Mouse (Mus musculus): ENCODE measurements at regions not wholly inside any gene's neighbourhood (a gene's known extent, or its start where the extent isn't known, plus 50 kb on each side); places are given as distances from the start of the nearest gene placed in this dataset.
A peak's percentile ranks its signal among the peaks of the same experiment; 100 is the strongest.

DNA sequence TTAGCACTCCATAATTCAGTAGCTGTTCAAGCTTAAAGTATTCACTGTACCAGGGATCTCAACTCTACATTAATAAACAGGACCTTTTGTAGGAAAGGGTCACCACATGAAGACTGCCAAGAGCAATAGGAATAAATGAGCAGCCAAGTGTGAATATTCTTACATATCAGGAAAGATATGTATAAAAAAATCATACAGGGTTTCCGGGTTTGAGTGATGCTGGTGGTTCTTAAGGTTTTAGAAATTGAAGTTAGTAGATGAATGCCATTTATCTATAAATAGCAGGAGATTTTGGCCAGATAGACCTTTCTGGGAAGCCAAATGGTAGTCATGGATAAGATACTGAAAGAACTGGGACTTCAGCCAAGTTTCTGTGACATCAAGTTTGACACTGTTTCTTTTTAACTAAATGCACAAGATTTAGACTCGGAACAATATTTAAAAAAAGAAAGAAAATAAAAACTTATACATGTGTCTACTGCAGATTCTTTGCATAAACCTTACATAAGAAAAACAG, 657.1 kb downstream of the Trim52 start:
- no peak overlapping the region for H3K9ac ChIP-seq
- H3K27me3 ChIP-seq (ENCODE audit: insufficient read depth, low read length): no peaks in the 10 kb centered on the region
- no peaks in the 10 kb centered on the region for H3K9me3 ChIP-seq (ENCODE audit: low read depth, low read length)
- DNase-seq (peak; percentile 72), ATAC-seq (ENCODE audit: insufficient read depth) (peak; percentile 47; the same call in 1 of the 2 replicates)
- no peak overlapping the region for H3K27ac ChIP-seq (ENCODE audit: low read depth)
- H3K4me3 ChIP-seq (ENCODE audit: low read depth, low read length): no peak overlapping the region
- TF ChIP-seq CTCF (IDR thresholded peaks at IDR 0.05; ENCODE audit: low read depth): no peak
- H3K4me1 ChIP-seq (ENCODE audit: insufficient read depth): peaks cover 3% of the 10 kb centered on the region; the same call in 1 of the 2 replicates
- no peaks in the 10 kb centered on the region for H3K36me3 ChIP-seq (ENCODE audit: insufficient read depth)
- 44% methylated on average over 2 of the region's 2 CpGs for whole genome bisulfite sequencing
- no peak overlapping the region for H3K4me2 ChIP-seq

DNA sequence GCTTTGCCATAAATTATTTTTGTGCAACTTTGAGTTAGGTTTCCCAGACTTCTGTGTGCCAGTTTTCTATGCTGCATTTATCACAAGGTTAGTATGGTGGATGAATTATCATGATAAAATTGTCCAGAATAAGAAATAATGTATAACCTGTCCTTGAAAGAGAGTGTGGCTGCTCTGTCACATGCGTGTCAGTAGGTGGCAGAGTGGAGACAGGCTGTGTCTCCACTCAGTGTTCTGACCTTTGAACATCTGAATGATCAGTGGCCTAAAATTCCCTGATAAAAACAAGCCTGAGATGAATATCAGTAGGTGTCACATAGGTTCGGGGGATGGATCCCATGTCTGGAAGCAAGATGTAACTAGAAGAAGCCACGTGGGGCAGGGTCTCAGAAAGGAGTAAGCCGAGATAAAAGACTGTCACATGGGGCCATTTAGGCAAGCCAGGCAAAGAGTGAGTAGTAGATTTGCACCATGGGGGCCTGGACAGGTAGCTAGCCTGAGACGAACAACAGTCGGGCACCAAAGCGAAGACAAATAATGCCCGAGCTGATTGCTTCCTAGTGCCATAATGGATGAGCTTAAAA, 660.0 kb downstream of the Trim52 start:
- H3K4me2 ChIP-seq: no peak overlapping the region
- peak; percentile 67 for TF ChIP-seq CTCF (IDR thresholded peaks at IDR 0.05; ENCODE audit: low read depth)
- H3K4me1 ChIP-seq (ENCODE audit: insufficient read depth): peaks cover 3% of the 10 kb centered on the region; the same call in 1 of the 2 replicates
- H3K4me3 ChIP-seq (ENCODE audit: low read depth, low read length): no peak overlapping the region
- H3K9me3 ChIP-seq (ENCODE audit: low read depth, low read length): no peaks in the 10 kb centered on the region
- WGBS: 65% methylated on average over 8 of the region's 8 CpGs
- no peaks in the 10 kb centered on the region for H3K36me3 ChIP-seq (ENCODE audit: insufficient read depth)
- H3K27ac ChIP-seq (ENCODE audit: low read depth): no peak overlapping the region
- H3K9ac ChIP-seq: no peak overlapping the region
- no peak for ATAC-seq (ENCODE audit: insufficient read depth)
- peak; percentile 23 for DNase-seq
- no peaks in the 10 kb centered on the region for H3K27me3 ChIP-seq (ENCODE audit: insufficient read depth, low read length)

Measured in lung, embryonic 14.5 days (tissue).